Mouse (Mus musculus): ENCODE results near the gene Rusc2. TPM values are rescaled to one million over a fixed set of nuclear protein-coding genes. Genes with fewer than 3 reads are reported as not detected.

The Rusc2 gene
- polyA plus RNA-seq, 1 experiment from 2014 or later: 23.4 TPM

DNA sequence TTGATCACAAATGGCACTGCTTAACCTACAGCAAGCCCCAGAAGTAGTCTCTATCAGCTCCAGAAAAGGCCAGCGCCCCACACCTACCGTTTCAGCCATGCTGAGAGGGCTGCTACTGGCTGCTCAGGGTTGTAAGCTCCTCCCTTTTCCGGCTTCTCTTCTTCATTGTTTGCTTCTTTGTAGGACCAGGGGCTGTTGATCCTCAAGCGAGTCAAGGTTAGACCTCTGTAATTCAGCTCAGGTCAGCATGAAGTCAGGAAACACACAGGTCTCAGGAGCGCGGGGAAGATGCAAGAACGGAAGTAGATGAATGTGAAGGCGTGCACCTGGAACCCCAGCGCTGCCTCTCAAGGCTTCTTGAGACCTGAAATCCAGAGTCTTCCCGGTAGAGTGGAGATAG lies 22.9 kb downstream of the Rusc2 start:
- no peak overlapping the region for H3K9ac ChIP-seq (replicated peaks; ENCODE audit: low read depth)
- no peak overlapping the region for H3K4me2 ChIP-seq (replicated peaks; ENCODE audit: low read depth, low read length)
- H3K27ac ChIP-seq (ENCODE audit: low read length): peak overlapping the region; percentile 96
- no peaks in the 10 kb centered on the region for H3K9me3 ChIP-seq (ENCODE audit: low read length)
- H3K4me1 ChIP-seq (ENCODE audit: insufficient read depth, low read depth, low read length): peaks cover 47% of the 10 kb centered on the region
- H3K27me3 ChIP-seq (replicated peaks; ENCODE audit: insufficient read depth, low read length): no peaks in the 10 kb centered on the region
- 86% methylated on average over 10 of the region's 10 CpGs for WGBS
- DNase-seq (ENCODE audit: low spot score) (no peak), ATAC-seq (no peak)
- TF ChIP-seq EP300 (IDR thresholded peaks at IDR 0.05) (no peak), CTCF (IDR thresholded peaks at IDR 0.05) (no peak)
- no peak overlapping the region for H3K4me3 ChIP-seq (ENCODE audit: low read depth, low read length)
- no peaks in the 10 kb centered on the region for H3K36me3 ChIP-seq (ENCODE audit: insufficient read depth, low read length)

DNA sequence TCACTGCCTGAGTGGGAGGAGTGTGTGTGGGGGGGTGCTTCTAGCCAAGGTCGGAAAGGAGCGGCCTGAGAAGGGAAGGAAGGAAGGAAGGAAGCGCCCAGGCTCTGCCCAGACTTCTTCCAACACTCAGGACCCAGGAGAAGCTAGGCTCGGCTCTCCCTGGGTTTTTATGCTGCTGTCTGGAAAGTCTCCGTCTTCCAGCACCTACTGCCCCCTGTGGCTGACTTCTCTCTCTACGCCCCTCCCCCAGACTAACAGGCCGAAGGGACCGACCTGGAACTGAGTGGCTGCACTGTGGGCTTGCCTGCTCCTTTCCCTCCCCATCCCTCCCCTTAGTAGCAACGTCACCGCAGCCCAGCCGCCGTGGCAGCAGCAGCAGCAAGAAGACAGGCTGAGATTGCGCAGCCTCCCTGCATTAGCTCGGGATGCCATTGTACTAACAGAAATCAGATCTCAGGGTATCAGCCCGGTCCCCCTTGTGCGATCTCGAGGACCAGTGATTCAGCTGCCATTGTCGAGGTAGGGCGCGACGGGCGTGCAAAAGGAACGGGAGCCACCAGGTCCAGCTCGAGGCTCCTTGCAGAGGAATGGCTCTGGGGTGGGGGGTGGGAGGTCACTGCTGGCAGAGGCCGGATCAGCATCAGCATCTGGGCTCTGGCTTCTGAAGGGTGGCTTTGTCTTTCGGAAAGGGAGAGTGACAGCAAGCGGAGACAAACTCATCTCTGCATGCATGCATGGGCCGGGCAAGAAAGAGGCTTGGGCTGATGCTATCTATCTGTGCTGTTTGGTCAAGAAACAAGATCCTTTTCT lies 24.6 kb downstream of the Rusc2 start:
- peak overlapping the region; percentile 41 for H3K4me3 ChIP-seq (ENCODE audit: low read depth, low read length)
- peak; percentile 98 for DNase-seq (ENCODE audit: low spot score)
- H3K36me3 ChIP-seq (ENCODE audit: insufficient read depth, low read length): no peaks in the 10 kb centered on the region
- peaks cover 30% of the 10 kb centered on the region for H3K4me1 ChIP-seq (ENCODE audit: insufficient read depth, low read depth, low read length)
- H3K9me3 ChIP-seq (ENCODE audit: low read length): no peaks in the 10 kb centered on the region
- 3% methylated on average over 26 of the region's 28 CpGs for WGBS
- H3K4me2 ChIP-seq (replicated peaks; ENCODE audit: low read depth, low read length): peak overlapping the region; percentile 62
- ATAC-seq: peak; percentile 95
- H3K27ac ChIP-seq (ENCODE audit: low read length): peak overlapping the region; percentile 96
- peak; percentile 84 for TF ChIP-seq CTCF (IDR thresholded peaks at IDR 0.05)
- peak; percentile 89 for TF ChIP-seq EP300 (IDR thresholded peaks at IDR 0.05)
- H3K27me3 ChIP-seq (replicated peaks; ENCODE audit: insufficient read depth, low read length): no peaks in the 10 kb centered on the region
- H3K9ac ChIP-seq (replicated peaks; ENCODE audit: low read depth): peak overlapping the region; percentile 41

DNA sequence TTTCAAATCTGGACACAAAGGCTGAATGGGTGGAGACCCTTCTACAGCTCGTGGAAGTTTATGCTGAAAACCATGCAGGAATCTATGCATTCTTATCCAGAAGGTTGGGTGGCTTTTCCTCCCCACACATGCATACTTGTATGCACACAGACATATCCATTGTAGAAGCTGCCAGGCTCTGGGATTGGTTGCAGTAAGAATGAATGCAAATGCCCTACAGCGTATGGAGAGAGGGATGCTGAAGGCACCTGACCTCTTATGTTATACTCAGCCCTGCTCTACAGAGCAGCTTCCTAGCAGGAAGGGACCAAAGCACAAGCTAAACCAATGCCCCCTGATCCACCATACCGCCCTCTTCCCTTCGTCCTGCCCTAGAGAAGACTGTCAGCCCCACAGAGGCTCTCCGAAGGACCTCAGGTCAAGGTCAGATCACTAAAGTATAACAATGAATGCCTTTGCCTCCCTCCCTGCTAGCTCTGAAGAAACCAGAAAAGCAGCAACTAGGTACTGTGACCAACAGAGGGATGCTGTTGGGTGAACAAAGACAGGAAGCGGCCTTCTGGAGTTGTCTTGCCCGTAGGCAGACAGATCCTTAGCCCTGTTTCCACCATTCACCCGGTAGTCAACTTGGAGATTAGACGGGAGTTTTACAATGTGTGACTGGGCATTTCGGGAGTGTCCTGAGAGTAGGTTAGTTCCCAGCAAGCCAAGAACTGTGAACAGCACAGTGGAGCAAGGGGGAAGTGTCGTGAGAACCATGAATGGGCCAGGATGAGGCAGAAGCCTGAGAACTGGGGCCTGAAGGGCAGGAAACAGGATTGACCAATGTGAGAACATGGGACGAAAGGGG lies 25.5 kb downstream of the Rusc2 start:
- Histone ChIP-seq H3K4me3 (ENCODE audit: low read depth, low read length) (peak overlapping the region; percentile 41), H3K36me3 (ENCODE audit: insufficient read depth, low read length) (no peaks in the 10 kb centered on the region), H3K4me1 (ENCODE audit: insufficient read depth, low read depth, low read length) (peaks cover 21% of the 10 kb centered on the region), H3K27ac (ENCODE audit: low read length) (peak overlapping the region; percentile 96), H3K27me3 (replicated peaks; ENCODE audit: insufficient read depth, low read length) (no peaks in the 10 kb centered on the region), H3K9me3 (ENCODE audit: low read length) (no peaks in the 10 kb centered on the region), H3K9ac (replicated peaks; ENCODE audit: low read depth) (peak overlapping the region; percentile 41), H3K4me2 (replicated peaks; ENCODE audit: low read depth, low read length) (peak overlapping the region; percentile 62)
- WGBS: 65% methylated on average over 12 of the region's 12 CpGs
- TF ChIP-seq CTCF (IDR thresholded peaks at IDR 0.05) (peak; percentile 28; the same call in 1 of the 2 replicates), EP300 (IDR thresholded peaks at IDR 0.05) (no peak)
- no peak for ATAC-seq
- DNase-seq (ENCODE audit: low spot score): no peak

DNA sequence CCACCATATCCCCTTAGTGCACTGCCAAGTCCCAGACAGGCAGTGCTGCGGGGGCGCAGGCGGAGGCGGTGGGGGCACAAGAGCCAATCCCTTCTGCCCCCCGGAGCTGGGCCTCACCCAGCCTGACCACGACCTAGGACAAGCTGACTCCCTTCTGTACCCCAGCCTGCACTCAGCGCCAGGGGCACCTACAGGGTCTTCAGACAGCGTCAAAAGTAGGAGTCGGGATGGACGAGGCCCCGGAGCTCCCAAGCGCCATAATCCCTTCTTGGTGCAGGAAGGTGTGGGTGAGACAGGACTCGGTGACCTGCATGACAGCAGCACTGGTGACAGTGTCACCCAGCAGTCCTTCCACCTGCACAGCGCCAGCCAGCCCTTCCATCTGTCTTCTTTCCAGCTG lies 33.0 kb downstream of the Rusc2 start:
- WGBS: 92% methylated on average over 14 of the region's 14 CpGs
- Histone ChIP-seq H3K27me3 (replicated peaks; ENCODE audit: insufficient read depth, low read length) (no peaks in the 10 kb centered on the region), H3K27ac (ENCODE audit: low read length) (no peak overlapping the region)

DNA sequence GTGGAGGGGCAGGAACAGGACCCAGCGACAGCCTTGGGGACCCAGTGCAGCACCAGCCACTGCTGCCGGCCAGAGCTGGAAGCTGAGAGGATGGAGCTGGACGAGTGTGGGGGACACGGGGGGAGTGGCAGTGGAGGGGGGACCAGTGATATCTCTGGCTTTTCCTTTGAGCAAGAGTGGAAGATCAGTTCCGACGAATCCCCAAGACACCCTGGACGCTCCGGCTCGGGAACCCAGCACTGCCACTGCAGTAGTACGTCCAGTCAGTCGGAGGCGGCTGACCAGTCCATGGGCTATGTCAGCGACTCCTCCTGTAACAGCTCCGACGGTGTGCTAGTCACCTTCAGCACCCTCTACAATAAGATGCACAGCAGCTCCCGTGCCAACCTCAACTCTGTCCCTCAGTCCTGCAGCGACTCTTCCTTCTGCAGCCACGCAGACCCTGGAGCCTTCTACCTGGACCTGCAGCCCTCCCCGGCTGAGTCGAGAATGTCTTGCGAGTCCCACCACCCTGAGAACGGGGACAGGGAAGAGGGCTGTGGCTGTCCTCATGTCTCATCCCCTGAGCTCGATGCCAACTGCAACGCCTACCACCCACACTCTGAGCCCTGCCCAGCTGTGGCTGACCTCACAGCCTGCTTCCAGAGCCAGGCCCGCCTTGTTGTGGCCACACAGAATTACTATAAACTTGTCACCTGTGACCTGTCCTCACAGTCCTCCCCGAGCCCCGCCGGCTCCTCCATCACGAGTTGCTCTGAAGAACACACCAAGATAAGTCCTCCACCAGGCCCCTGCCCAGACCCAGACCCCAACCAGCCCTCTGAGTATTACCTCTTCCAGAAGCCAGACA lies 33.7 kb downstream of the Rusc2 start:
- 87% methylated on average over 29 of the region's 29 CpGs for WGBS

More for the DNA sequence above, 33.0 kb downstream of the Rusc2 start:
- H3K9me3 ChIP-seq (ENCODE audit: low read length): no peaks in the 10 kb centered on the region
- DNase-seq (ENCODE audit: low spot score) (no peak), ATAC-seq (no peak)
- H3K4me2 ChIP-seq (replicated peaks; ENCODE audit: low read depth, low read length): no peak overlapping the region
- no peak overlapping the region for H3K4me3 ChIP-seq (ENCODE audit: low read depth, low read length)
- H3K9ac ChIP-seq (replicated peaks; ENCODE audit: low read depth): no peak overlapping the region
- TF ChIP-seq EP300 (IDR thresholded peaks at IDR 0.05) (no peak), CTCF (IDR thresholded peaks at IDR 0.05) (no peak)
- peaks cover 24% of the 10 kb centered on the region for H3K36me3 ChIP-seq (ENCODE audit: insufficient read depth, low read length)
- peaks cover 23% of the 10 kb centered on the region for H3K4me1 ChIP-seq (ENCODE audit: insufficient read depth, low read depth, low read length)

More for the DNA sequence above, 33.7 kb downstream of the Rusc2 start:
- ATAC-seq (no peak), DNase-seq (ENCODE audit: low spot score) (no peak)
- no peak overlapping the region for H3K4me2 ChIP-seq (replicated peaks; ENCODE audit: low read depth, low read length)
- no peak overlapping the region for H3K4me3 ChIP-seq (ENCODE audit: low read depth, low read length)
- no peaks in the 10 kb centered on the region for H3K27me3 ChIP-seq (replicated peaks; ENCODE audit: insufficient read depth, low read length)
- TF ChIP-seq CTCF (IDR thresholded peaks at IDR 0.05): no peak
- TF ChIP-seq EP300 (IDR thresholded peaks at IDR 0.05): no peak
- peak overlapping the region; percentile 9; the same call in 1 of the 2 replicates for H3K27ac ChIP-seq (ENCODE audit: low read length)
- peaks cover 24% of the 10 kb centered on the region for H3K36me3 ChIP-seq (ENCODE audit: insufficient read depth, low read length)
- no peaks in the 10 kb centered on the region for H3K9me3 ChIP-seq (ENCODE audit: low read length)
- peaks cover 27% of the 10 kb centered on the region for H3K4me1 ChIP-seq (ENCODE audit: insufficient read depth, low read depth, low read length)
- H3K9ac ChIP-seq (replicated peaks; ENCODE audit: low read depth): no peak overlapping the region

Data from lung, postnatal 0 days (tissue).